9 mouse cellular contexts compared by ENCODE assay signal in the genomic region with DNA sequence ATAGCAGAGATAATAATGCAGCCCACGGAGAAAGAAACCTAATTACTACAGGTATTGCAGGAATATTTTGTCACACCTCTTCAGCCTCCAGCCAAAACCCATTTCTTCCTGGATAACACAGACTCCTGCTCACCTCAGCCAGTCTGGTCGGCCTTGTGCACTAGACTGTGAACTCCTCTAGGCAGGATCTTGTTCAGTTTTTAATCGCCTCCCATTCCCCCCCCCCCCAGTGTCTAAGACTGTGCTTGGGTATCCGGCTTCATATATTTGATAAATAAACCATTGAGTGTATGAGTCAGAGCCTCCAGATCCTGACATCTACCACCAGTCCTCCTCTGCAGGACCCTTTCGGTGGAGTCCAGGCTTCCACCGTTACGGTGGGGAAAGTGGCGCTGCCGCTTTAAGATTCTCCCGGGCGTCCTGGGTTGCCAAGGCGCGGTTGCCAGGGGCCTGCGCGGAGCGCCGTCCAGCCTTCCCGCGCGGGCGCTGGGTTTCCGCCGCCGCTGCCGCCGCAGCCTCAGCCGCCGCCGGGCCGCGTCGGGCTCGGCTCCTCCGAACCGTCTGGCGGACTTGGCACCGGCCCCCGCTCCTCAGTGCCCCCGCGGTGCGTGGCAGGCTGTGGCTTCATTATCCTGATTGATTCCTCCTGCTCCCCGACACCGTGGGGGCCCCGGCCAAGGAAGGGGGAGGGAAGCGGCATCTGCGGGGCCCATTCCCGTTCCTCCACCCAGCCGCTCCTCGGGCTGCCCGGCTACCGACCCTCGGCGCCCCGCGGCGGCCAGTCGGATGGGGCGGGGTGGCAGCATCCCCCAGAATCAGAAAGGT. TPM values are rescaled to one million over a fixed set of nuclear protein-coding genes. Genes with fewer than 3 reads are reported as not detected.
DNase-seq lines count a peak whose midpoint lies in the region; ATAC-seq and TF ChIP-seq lines count a peak whose summit lies in the region.
"Had no signal": no experiment of that assay in that cellular context is flagged by ENCODE, and none has a peak within 500 bp of the region (broad histone marks: within the 10 kb centered on the region; RNA-seq: fewer than 3 reads in every experiment).

No protein-coding gene starts in this region.

- no peaks in the 10 kb centered on the region for H3K36me3 ChIP-seq in G1E (replicated peaks)
- no peaks in the 10 kb centered on the region for H3K36me3 ChIP-seq in lung, embryonic 15.5 days

- under 1% methylated on average over 58 of the region's 58 CpGs for WGBS in cerebellum, adult 2 months
- WGBS in lung, embryonic 15.5 days = 2% methylated on average over 58 of the region's 58 CpGs

- H3K27ac ChIP-seq in cerebellum, adult 2 months (ENCODE audit: insufficient read depth, low read length) = peak overlapping the region; percentile 48
- H3K27ac ChIP-seq in lung, embryonic 15.5 days = no peak overlapping the region

- peak overlapping the region; percentile 61 for H3K9ac ChIP-seq in lung, embryonic 15.5 days

- peak overlapping the region; percentile 90 for H3K4me2 ChIP-seq in lung, embryonic 15.5 days

- no peak for ATAC-seq in G1E (ENCODE audit: extremely low read depth, insufficient number of reproducible peaks, low FRiP score, poor library complexity, severe bottlenecking)
- peak; percentile 58 to 76; a peak in 3 of 4 replicates for ATAC-seq in hematopoietic stem cell, adult 5-6 weeks (replicated peaks in 1 of 2; ENCODE audit: insufficient read depth in 1 of 2, low FRiP score in 2 of 2, low TSS enrichment in 1 of 2, low read depth in 1 of 2, poor library complexity in 2 of 2, severe bottlenecking in 2 of 2)
- ATAC-seq in lung, embryonic 15.5 days (ENCODE audit: borderline replicate concordance, extremely low read depth, low FRiP score, low TSS enrichment) = peak; percentile 81; the same call in 1 of the 2 replicates

- DNase-seq in G1E (ENCODE audit: low spot score) = no peak
- peak; percentile 95 to 96 for DNase-seq in cerebellum, adult 2 months
- DNase-seq in forelimb bud, embryonic 11.5 days (ENCODE audit: low read depth, low spot score) = peak; percentile 67
- peak; percentile 76 for DNase-seq in layer of hippocampus, adult 9-11 months
- DNase-seq in ovary, postnatal 10 days (ENCODE audit: low spot score) = peak; percentile 50
- DNase-seq in urinary bladder, postnatal 14 days (ENCODE audit: low spot score) = peak; percentile 62

- H3K4me3 ChIP-seq in G1E (ENCODE audit: low read depth, low read length) = peak overlapping the region; percentile 65
- H3K4me3 ChIP-seq in cerebellum, adult 2 months (replicated peaks; ENCODE audit: insufficient read depth, low read depth, low read length) = peak overlapping the region; percentile 80
- peak overlapping the region; percentile 57 for H3K4me3 ChIP-seq in lung, embryonic 15.5 days

- H3K27me3 ChIP-seq in G1E (ENCODE audit: insufficient read depth, low read length) = peaks cover 45% of the 10 kb centered on the region
- H3K27me3 ChIP-seq in cerebellum, adult 2 months (ENCODE audit: control insufficient read depth, insufficient read depth, low read length) = no peaks in the 10 kb centered on the region
- H3K27me3 ChIP-seq in lung, embryonic 15.5 days = peaks cover 17% of the 10 kb centered on the region

- no peaks in the 10 kb centered on the region for H3K9me3 ChIP-seq in G1E (replicated peaks)
- no peaks in the 10 kb centered on the region for H3K9me3 ChIP-seq in lung, embryonic 15.5 days

- TF ChIP-seq POLR2A in cerebellum, adult 2 months (IDR thresholded peaks at IDR 0.05; ENCODE audit: borderline replicate concordance, insufficient read depth, low read length) = 0 out of 2 replicates have a peak, but pooled peaks have one; percentile 45

- peaks cover 9% of the 10 kb centered on the region; the same call in 1 of the 2 replicates for H3K4me1 ChIP-seq in G1E (ENCODE audit: insufficient read depth, low read depth, low read length)
- peaks cover 30% of the 10 kb centered on the region for H3K4me1 ChIP-seq in cerebellum, adult 2 months (ENCODE audit: control insufficient read depth, insufficient read depth, low read length)
- H3K4me1 ChIP-seq in lung, embryonic 15.5 days = peaks cover 43% of the 10 kb centered on the region

- TF ChIP-seq CTCF in G1E (IDR thresholded peaks at IDR 0.05; ENCODE audit: low read depth, low read length) = no peak
- TF ChIP-seq CTCF in cerebellum, adult 2 months (IDR thresholded peaks at IDR 0.05; ENCODE audit: borderline replicate concordance, insufficient read depth, low read depth, low read length) = no peak

RNA-seq across cellular contexts. Expression of a gene that starts 35.0 kb away (rescaled TPM):
- total RNA-seq in G1E (2014; fragmentation: Nextera tagmentation) (not detected in 2 replicates), G1E (2017) (0.05 and 0.06 TPM in 2 replicates)
- not detected in 2 replicates for polyA plus RNA-seq in G1E (2012)
- polyA plus RNA-seq in cerebellum, adult 2 months (2012; rRNA removed) = 57.4 and 68.4 TPM in 2 replicates
- not detected in 2 replicates for total RNA-seq in hematopoietic stem cell, adult 5-6 weeks (2017)
- 0.05 TPM in 1 of 2 replicates, not detected in the other for polyA plus RNA-seq in lung, embryonic 15.5 days (2015; fragmentation: Nextera tagmentation; extraction: Ambion mirVana)
- polyA plus RNA-seq: gonadal fat pad, adult 2 months had no signal

RNA-seq across cellular contexts. Expression of a gene that starts 53.8 kb away (rescaled TPM):
- total RNA-seq in G1E (2014; fragmentation: Nextera tagmentation) (not detected in 2 replicates), G1E (2017) (not detected in 2 replicates)
- polyA plus RNA-seq in G1E (2012) = not detected in 2 replicates
- 150 and 173 TPM in 2 replicates for polyA plus RNA-seq in cerebellum, adult 2 months (2012; rRNA removed)
- 0.30 TPM in 1 of 2 replicates, not detected in the other for total RNA-seq in hematopoietic stem cell, adult 5-6 weeks (2017)
- 3.5 and 5.5 TPM in 2 replicates for polyA plus RNA-seq in lung, embryonic 15.5 days (2015; fragmentation: Nextera tagmentation; extraction: Ambion mirVana)

Comparison
In these comparisons a context has a peak if more than half of its experiments do, and no peak if none do; other contexts are left out.
1. RNA of a gene that starts 35.0 kb away (polyA plus RNA-seq): 57.4 to 68.4 TPM in cerebellum, adult 2 months; 0.05 TPM in lung, embryonic 15.5 days and not detected in G1E; every median in the first group is over 10 times any median in the second.
2. RNA of a gene that starts 53.8 kb away (polyA plus RNA-seq): 150 to 173 TPM in cerebellum, adult 2 months; 3.5 to 5.5 TPM in lung, embryonic 15.5 days and not detected in G1E; every median in the first group is over 10 times any median in the second.
3. Peak in every context shown above with its lines, with median percentiles within 50 percentile points of each other: H3K4me3 ChIP-seq.